Mouse (Mus musculus) CD4-positive helper T cell, adult 2 months (primary cell): ENCODE measurements around the gene Fgf12.

Experiments
- DNase-seq: peaks from one replicate; pipeline ENCODE4 v3.0.0-alpha.2; 2012; ENCODE audit warnings: low read depth, missing footprints, low spot score

Gene Fgf12

GRCm38 (mm10) chr16:28336700-28337099 is 416.2 kb downstream of the Fgf12 start:
- no peak for DNase-seq

- DNase-seq = no peak
Measured at GRCm38 (mm10) chr16:28335025-28335424, 417.8 kb downstream of the Fgf12 start.

- no peak for DNase-seq
Measured at GRCm38 (mm10) chr16:28323576-28323975, 429.3 kb downstream of the Fgf12 start.

GRCm38 (mm10) chr16:28311618-28312017 is 441.2 kb downstream of the Fgf12 start:
- no peak for DNase-seq

- DNase-seq = no peak
Measured at GRCm38 (mm10) chr16:28303889-28304288, 449.0 kb downstream of the Fgf12 start.

GRCm38 (mm10) chr16:28289689-28290330 is 463.1 kb downstream of the Fgf12 start:
- DNase-seq = no peak

GRCm38 (mm10) chr16:28257904-28258303 is 495.0 kb downstream of the Fgf12 start:
- no peak for DNase-seq

- no peak for DNase-seq
Measured at GRCm38 (mm10) chr16:28254303-28254702, 498.6 kb downstream of the Fgf12 start.

- no peak for DNase-seq
Measured at GRCm38 (mm10) chr16:28251930-28252329, 500.9 kb downstream of the Fgf12 start.

- DNase-seq = no peak
Measured at GRCm38 (mm10) chr16:28242867-28243649, 509.8 kb downstream of the Fgf12 start.

GRCm38 (mm10) chr16:28239382-28239781 is 513.5 kb downstream of the Fgf12 start:
- DNase-seq = no peak

GRCm38 (mm10) chr16:28238019-28238868 is 514.6 kb downstream of the Fgf12 start:
- DNase-seq = no peak

GRCm38 (mm10) chr16:28215930-28216329 is 536.9 kb downstream of the Fgf12 start:
- DNase-seq = no peak

GRCm38 (mm10) chr16:28212411-28212810 is 540.5 kb downstream of the Fgf12 start:
- no peak for DNase-seq

GRCm38 (mm10) chr16:28156443-28156842 is 596.4 kb downstream of the Fgf12 start:
- DNase-seq = no peak

- no peak for DNase-seq
Measured at GRCm38 (mm10) chr16:28140972-28141371, 611.9 kb downstream of the Fgf12 start.

GRCm38 (mm10) chr16:28127006-28127405 is 625.9 kb downstream of the Fgf12 start:
- no peak for DNase-seq
